Mouse (Mus musculus) heart, embryonic 14.5 days (tissue): ENCODE results near the gene Gramd4. TPM values are rescaled to one million over a fixed set of nuclear protein-coding genes. Genes with fewer than 3 reads are reported as not detected.

ENCODE experiments used
- ATAC-seq: fragments of 200-750 bp; cut with Nextera tagmentation; 2 replicates; pipeline ENCODE4 v1.8.0; 2017; ENCODE audit warnings: low read depth, moderate TSS enrichment; ENCODE audit not compliant: insufficient number of reproducible peaks, insufficient read depth, low FRiP score
- H3K27ac ChIP-seq, 2 experiments: fragments of 200-500 bp in 1 of 2; fragments of 300-500 bp in 1 of 2; sonication (generic) in 1 of 2; replicated peaks in 1 of 2; 2 replicates each; pipeline ENCODE4 v1.5.1; 2012 to 2014; ENCODE audit warnings: low read depth in 2 of 2, low read length in 2 of 2, control low read depth in 1 of 2, mild to moderate bottlenecking in 1 of 2, mixed read lengths in 1 of 2; ENCODE audit not compliant: control insufficient read depth in 1 of 2, insufficient read depth in 1 of 2
- H3K27me3 ChIP-seq: fragments of 300-500 bp; sonication (generic); 2 replicates; pipeline ENCODE4 v1.6.1; 2014; ENCODE audit warnings: mild to moderate bottlenecking, low read length, control low read depth; ENCODE audit not compliant: control insufficient read depth, insufficient read depth
- H3K36me3 ChIP-seq: fragments of 300-500 bp; sonication (generic); 2 replicates; pipeline ENCODE4 v1.6.1; 2014; ENCODE audit warnings: mild to moderate bottlenecking, control low read depth, low read length, mixed read lengths; ENCODE audit not compliant: control insufficient read depth, insufficient read depth
- H3K4me1 ChIP-seq, 2 experiments: fragments of 200-500 bp in 1 of 2; fragments of 300-500 bp in 1 of 2; sonication (generic) in 1 of 2; 2 replicates each; pipeline ENCODE4 v1.6.1; 2012 to 2014; ENCODE audit warnings: low read length in 2 of 2, control low read depth in 1 of 2, mixed read lengths in 1 of 2; ENCODE audit not compliant: control insufficient read depth in 2 of 2, insufficient read depth in 2 of 2
- H3K4me2 ChIP-seq: fragments of 300-500 bp; sonication (generic); 2 replicates; pipeline ENCODE4 v1.6.1; 2014; ENCODE audit warnings: mild to moderate bottlenecking, low read length
- H3K4me3 ChIP-seq, 2 experiments: fragments of 200-500 bp in 1 of 2; fragments of 300-500 bp in 1 of 2; sonication (generic) in 1 of 2; 2 replicates each; pipeline ENCODE4 v1.5.1; 2012 to 2014; ENCODE audit warnings: low read length in 2 of 2, mild to moderate bottlenecking in 2 of 2, control low read depth in 1 of 2, low read depth in 1 of 2, moderate library complexity in 1 of 2; ENCODE audit not compliant: control insufficient read depth in 1 of 2, insufficient read depth in 1 of 2
- H3K9ac ChIP-seq: fragments of 300-500 bp; sonication (generic); 2 replicates; pipeline ENCODE4 v1.6.1; 2014; ENCODE audit warnings: mild to moderate bottlenecking, low read length
- H3K9me3 ChIP-seq: fragments of 300-500 bp; sonication (generic); 2 replicates; pipeline ENCODE4 v1.6.1; 2016; ENCODE audit warnings: low read length, control low read depth; ENCODE audit not compliant: control insufficient read depth
- WGBS: fragments of 180-500 bp; shearing (Covaris S2); extraction: QIAGEN DNeasy Blood & Tissue Kit; methylation state at CpG from one replicate; pipeline ENCODE4 v1.1.7; 2014; 5-methylcytosine and 5-hydroxymethylcytosine counted together
- polyA plus RNA-seq: library from polyadenylated mRNA; unstranded; fragments of >200 nt; fragmentation: Nextera tagmentation; extraction: Ambion mirVana; gene quantifications from 2 replicates; pipeline ENCODE4 v1.2.1, GENCODE M21; 2014

The Gramd4 gene
- polyA plus RNA-seq, 1 experiment from 2014 or later, result 10.9 TPM

DNA sequence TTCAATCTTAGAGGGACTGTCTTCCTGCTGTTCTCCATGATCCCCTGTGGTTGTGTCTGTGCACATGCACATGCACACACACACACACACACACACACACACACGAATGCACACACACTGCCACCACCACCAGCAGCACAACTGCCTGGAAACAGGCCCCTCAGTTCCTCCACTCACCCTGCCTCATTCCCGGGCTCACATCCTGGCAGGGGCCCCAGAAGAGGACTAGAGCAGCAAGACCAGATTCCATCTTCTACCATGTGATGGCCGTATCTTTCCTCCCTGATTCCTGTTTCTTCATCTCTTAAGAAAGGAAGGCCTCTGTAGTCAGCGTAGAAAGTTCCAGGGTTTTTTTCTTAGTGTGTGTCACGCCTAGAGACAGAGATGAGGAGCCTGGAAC, 22.0 kb downstream of the Gramd4 start:
- Histone ChIP-seq H3K27ac (peak overlapping the region in 1 of 2 experiments; percentile 48), H3K9me3 (no peaks in the 10 kb centered on the region), H3K27me3 (no peaks in the 10 kb centered on the region), H3K36me3 (no peaks in the 10 kb centered on the region), H3K4me3 (no peak overlapping the region), H3K4me2 (no peak overlapping the region), H3K4me1 (peaks cover 73 to 82% of the 10 kb centered on the region in 2 experiments), H3K9ac (0 out of 2 replicates have a peak overlapping the region, but pooled peaks have one; percentile 10)
- 57% methylated on average over 5 of the region's 5 CpGs for WGBS
- no peak for ATAC-seq

DNA sequence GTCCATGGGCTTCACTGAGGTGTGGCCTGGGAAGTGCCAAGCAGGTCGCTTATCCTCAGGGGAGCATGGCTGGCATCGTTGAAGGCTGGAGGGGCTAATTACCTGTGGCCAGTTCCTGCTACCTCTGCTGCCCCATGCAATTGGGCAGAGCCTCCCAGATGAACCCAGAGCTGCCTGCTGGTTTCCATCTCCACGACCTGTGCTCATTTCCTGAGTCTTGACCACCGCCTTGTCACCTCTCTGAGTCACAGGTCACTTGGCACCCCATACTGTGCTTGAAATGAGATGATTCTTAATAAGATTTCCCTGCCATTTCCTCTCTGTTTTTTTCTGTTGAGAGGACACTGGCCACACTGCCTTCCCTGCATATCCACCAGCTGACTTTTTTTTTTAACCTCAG, 22.4 kb downstream of the Gramd4 start:
- Histone ChIP-seq H3K4me2 (no peak overlapping the region), H3K27ac (peak overlapping the region in 1 of 2 experiments; percentile 48; a peak in 3 of 4 replicates), H3K36me3 (no peaks in the 10 kb centered on the region), H3K27me3 (no peaks in the 10 kb centered on the region), H3K9ac (0 out of 2 replicates have a peak overlapping the region, but pooled peaks have one; percentile 10), H3K4me3 (no peak overlapping the region), H3K4me1 (peaks cover 76 to 86% of the 10 kb centered on the region in 2 experiments), H3K9me3 (no peaks in the 10 kb centered on the region)
- 63% methylated on average over 4 of the region's 4 CpGs for WGBS
- ATAC-seq, result no peak

- Histone ChIP-seq H3K4me1 (peaks cover 80 to 91% of the 10 kb centered on the region in 2 experiments), H3K36me3 (no peaks in the 10 kb centered on the region), H3K9ac (no peak overlapping the region), H3K9me3 (no peaks in the 10 kb centered on the region), H3K27ac (peak overlapping the region in 1 of 2 experiments; percentile 48; a peak in 1 of 4 replicates), H3K4me3 (no peak overlapping the region), H3K27me3 (no peaks in the 10 kb centered on the region), H3K4me2 (no peak overlapping the region)
- WGBS, result 94% methylated on average over 1 of the region's 1 CpGs
- no peak for ATAC-seq
These were observed 22.9 kb downstream of the Gramd4 start for GRCm38 (mm10) chr15:86080408-86080807.

DNA sequence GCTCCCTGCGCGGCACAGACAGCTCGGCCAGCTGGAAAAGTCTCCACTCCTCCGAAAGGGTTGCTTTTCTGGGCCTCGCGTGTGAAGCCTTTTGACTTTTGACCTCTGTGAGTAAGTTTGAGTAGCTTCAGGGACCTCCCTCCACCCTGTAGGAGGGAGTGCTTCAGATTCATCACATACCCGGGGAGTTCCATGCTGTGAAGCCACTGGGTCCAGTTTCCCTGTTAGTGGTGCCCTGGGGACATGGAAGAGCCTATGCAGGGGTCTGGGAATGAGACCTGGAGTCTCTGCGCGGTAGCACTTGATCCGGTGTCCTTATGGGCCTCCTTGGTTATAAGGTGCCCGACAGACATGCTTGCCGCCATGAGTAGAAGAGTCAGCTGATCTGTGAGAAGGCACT, 24.2 kb downstream of the Gramd4 start:
- H3K4me2 ChIP-seq, result no peak overlapping the region
- H3K27me3 ChIP-seq, result no peaks in the 10 kb centered on the region
- peaks cover 83 to 93% of the 10 kb centered on the region in 2 experiments for H3K4me1 ChIP-seq
- 0 out of 4 replicates have a peak overlapping the region, but pooled peaks of 1 of the 2 experiments have one; percentile 6 for H3K27ac ChIP-seq
- H3K9ac ChIP-seq, result no peak overlapping the region
- H3K4me3 ChIP-seq, result no peak overlapping the region
- 68% methylated on average over 12 of the region's 12 CpGs for WGBS
- ATAC-seq, result no peak
- H3K9me3 ChIP-seq, result no peaks in the 10 kb centered on the region
- H3K36me3 ChIP-seq, result no peaks in the 10 kb centered on the region

- Histone ChIP-seq H3K36me3 (no peaks in the 10 kb centered on the region), H3K4me2 (peak overlapping the region; percentile 43), H3K9ac (peak overlapping the region; percentile 53; the same call in 1 of the 2 replicates), H3K27ac (peak overlapping the region; percentile 82 to 91), H3K4me1 (peaks cover 87 to 99% of the 10 kb centered on the region in 2 experiments), H3K9me3 (no peaks in the 10 kb centered on the region), H3K4me3 (no peak overlapping the region), H3K27me3 (no peaks in the 10 kb centered on the region)
- ATAC-seq, result no peak
- 59% methylated on average over 11 of the region's 11 CpGs for WGBS
These were observed 25.1 kb downstream of the Gramd4 start for GRCm38 (mm10) chr15:86082551-86082961.

DNA sequence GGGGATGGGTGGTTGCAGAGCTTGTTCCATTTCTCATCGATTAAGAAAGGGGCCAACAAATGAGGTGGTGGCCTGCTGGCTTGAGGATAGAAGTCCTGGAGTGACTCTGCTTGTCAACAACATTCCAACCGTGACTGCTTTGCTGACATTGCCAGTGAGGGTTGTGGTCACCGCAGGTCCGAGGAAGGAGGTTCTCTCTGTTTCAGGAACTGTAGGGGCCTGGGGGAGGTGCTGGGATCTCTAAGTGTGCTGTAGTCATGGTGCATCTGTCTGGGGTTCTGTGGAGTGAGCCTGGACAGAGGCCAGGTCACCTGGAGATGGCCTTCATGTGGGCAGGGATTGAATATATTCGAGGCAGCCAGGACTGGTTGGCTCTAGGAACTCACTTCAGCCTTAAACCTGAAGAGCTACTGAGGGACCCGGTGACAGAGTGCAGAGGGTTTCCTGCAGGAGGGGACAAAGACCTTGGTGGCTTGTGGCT, 25.8 kb downstream of the Gramd4 start:
- Histone ChIP-seq H3K4me1 (peaks cover 88 to 99% of the 10 kb centered on the region in 2 experiments), H3K27me3 (no peaks in the 10 kb centered on the region), H3K27ac (peak overlapping the region; percentile 82 to 91), H3K9ac (peak overlapping the region; percentile 53; the same call in 1 of the 2 replicates), H3K36me3 (no peaks in the 10 kb centered on the region), H3K4me3 (no peak overlapping the region), H3K9me3 (no peaks in the 10 kb centered on the region), H3K4me2 (peak overlapping the region; percentile 43)
- WGBS, result 1% methylated on average over 6 of the region's 6 CpGs
- ATAC-seq, result 0 out of 2 replicates have a peak, but pooled peaks have one; percentile 3

- no peak overlapping the region for H3K4me3 ChIP-seq
- no peaks in the 10 kb centered on the region for H3K27me3 ChIP-seq
- WGBS, result 19% methylated on average over 17 of the region's 17 CpGs
- H3K27ac ChIP-seq, result peak overlapping the region; percentile 82 to 84
- H3K9ac ChIP-seq, result peak overlapping the region; percentile 54
- no peaks in the 10 kb centered on the region for H3K9me3 ChIP-seq
- H3K4me1 ChIP-seq, result peaks cover 88 to 96% of the 10 kb centered on the region in 2 experiments
- H3K4me2 ChIP-seq, result peak overlapping the region; percentile 32; the same call in 1 of the 2 replicates
- 0 out of 2 replicates have a peak, but pooled peaks have one; percentile 11 for ATAC-seq
- no peaks in the 10 kb centered on the region for H3K36me3 ChIP-seq
These were observed 28.1 kb downstream of the Gramd4 start for GRCm38 (mm10) chr15:86085301-86086225.
